Mouse (Mus musculus): ENCODE measurements at regions not wholly inside any gene's neighbourhood (a gene's known extent, or its start where the extent isn't known, plus 50 kb on each side); places are given as distances from the start of the nearest gene placed in this dataset.

DNA sequence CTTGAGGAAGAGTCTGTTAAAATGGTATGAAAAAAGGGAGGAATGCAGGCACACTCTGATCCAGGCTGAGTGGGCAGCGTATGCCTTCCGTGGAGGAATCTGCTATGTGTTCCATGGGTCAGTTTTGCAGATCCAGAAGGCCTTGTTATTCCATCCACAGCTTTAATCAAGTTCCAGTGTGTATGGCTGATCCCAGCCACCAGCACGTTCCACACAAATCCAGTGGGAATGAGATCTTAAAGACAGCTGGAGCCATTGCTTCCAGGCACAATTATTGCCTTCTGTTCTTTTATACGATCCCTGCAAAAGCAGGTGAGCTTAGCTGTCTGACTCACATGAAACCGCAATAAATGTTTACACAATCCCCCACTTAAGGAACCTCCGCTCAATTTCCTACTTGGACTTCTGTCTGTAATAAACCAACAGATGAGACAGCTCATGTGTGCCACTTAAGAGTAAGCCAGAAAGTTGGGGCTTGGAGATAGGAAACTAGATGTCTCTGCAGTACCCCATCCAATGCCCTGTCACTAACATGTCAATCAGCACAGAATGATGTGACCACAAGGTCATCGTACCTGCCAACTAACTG is 653.9 kb downstream of the Fat4 start:
- Histone ChIP-seq H3K9ac (ENCODE audit: low read length) (no peak overlapping the region), H3K4me3 (ENCODE audit: low read length) (no peak overlapping the region), H3K36me3 (ENCODE audit: control insufficient read depth, insufficient read depth) (no peaks in the 10 kb centered on the region), H3K27ac (ENCODE audit: low read length) (no peak overlapping the region), H3K4me2 (ENCODE audit: low read depth, low read length) (no peak overlapping the region), H3K27me3 (ENCODE audit: control insufficient read depth, insufficient read depth, low read length) (no peaks in the 10 kb centered on the region), H3K9me3 (replicated peaks; ENCODE audit: control insufficient read depth, low read length) (no peaks in the 10 kb centered on the region), H3K4me1 (ENCODE audit: control insufficient read depth, insufficient read depth, low read length) (no peaks in the 10 kb centered on the region)
- ATAC-seq (replicated peaks; ENCODE audit: extremely low read depth, insufficient read depth, low FRiP score), result no peak
- 79% methylated on average over 7 of the region's 7 CpGs for WGBS

- Histone ChIP-seq H3K27me3 (ENCODE audit: control insufficient read depth, insufficient read depth, low read length) (no peaks in the 10 kb centered on the region), H3K4me2 (ENCODE audit: low read depth, low read length) (no peak overlapping the region), H3K9ac (ENCODE audit: low read length) (no peak overlapping the region), H3K9me3 (replicated peaks; ENCODE audit: control insufficient read depth, low read length) (no peaks in the 10 kb centered on the region), H3K4me1 (ENCODE audit: control insufficient read depth, insufficient read depth, low read length) (no peaks in the 10 kb centered on the region), H3K36me3 (ENCODE audit: control insufficient read depth, insufficient read depth) (no peaks in the 10 kb centered on the region), H3K4me3 (ENCODE audit: low read length) (no peak overlapping the region), H3K27ac (ENCODE audit: low read length) (no peak overlapping the region)
- ATAC-seq (replicated peaks; ENCODE audit: extremely low read depth, insufficient read depth, low FRiP score), result no peak
- 79% methylated on average over 3 of the region's 3 CpGs for WGBS
Measured at GRCm38 (mm10) chr3:39559460-39560041, 672.8 kb downstream of the Fat4 start.

- WGBS, result 74% methylated on average over 1 of the region's 1 CpGs
Measured at GRCm38 (mm10) chr3:39560951-39561350, 674.2 kb downstream of the Fat4 start.

GRCm38 (mm10) chr3:39571444-39572237 is 684.9 kb downstream of the Fat4 start:
- H3K9me3 ChIP-seq (replicated peaks; ENCODE audit: control insufficient read depth, low read length), result no peaks in the 10 kb centered on the region
- H3K4me2 ChIP-seq (ENCODE audit: low read depth, low read length), result no peak overlapping the region
- no peaks in the 10 kb centered on the region for H3K27me3 ChIP-seq (ENCODE audit: control insufficient read depth, insufficient read depth, low read length)
- WGBS, result 88% methylated on average over 5 of the region's 5 CpGs
- no peak overlapping the region for H3K27ac ChIP-seq (ENCODE audit: low read length)
- no peaks in the 10 kb centered on the region for H3K36me3 ChIP-seq (ENCODE audit: control insufficient read depth, insufficient read depth)
- no peak for ATAC-seq (replicated peaks; ENCODE audit: extremely low read depth, insufficient read depth, low FRiP score)
- no peaks in the 10 kb centered on the region for H3K4me1 ChIP-seq (ENCODE audit: control insufficient read depth, insufficient read depth, low read length)
- H3K4me3 ChIP-seq (ENCODE audit: low read length), result no peak overlapping the region
- H3K9ac ChIP-seq (ENCODE audit: low read length), result no peak overlapping the region

More at GRCm38 (mm10) chr3:39560951-39561350, 674.2 kb downstream of the Fat4 start:
- Histone ChIP-seq H3K9ac (ENCODE audit: low read length) (no peak overlapping the region), H3K4me3 (ENCODE audit: low read length) (no peak overlapping the region), H3K9me3 (replicated peaks; ENCODE audit: control insufficient read depth, low read length) (no peaks in the 10 kb centered on the region), H3K4me1 (ENCODE audit: control insufficient read depth, insufficient read depth, low read length) (no peaks in the 10 kb centered on the region), H3K27ac (ENCODE audit: low read length) (no peak overlapping the region), H3K4me2 (ENCODE audit: low read depth, low read length) (no peak overlapping the region), H3K36me3 (ENCODE audit: control insufficient read depth, insufficient read depth) (no peaks in the 10 kb centered on the region), H3K27me3 (ENCODE audit: control insufficient read depth, insufficient read depth, low read length) (no peaks in the 10 kb centered on the region)
- no peak for ATAC-seq (replicated peaks; ENCODE audit: extremely low read depth, insufficient read depth, low FRiP score)

DNA sequence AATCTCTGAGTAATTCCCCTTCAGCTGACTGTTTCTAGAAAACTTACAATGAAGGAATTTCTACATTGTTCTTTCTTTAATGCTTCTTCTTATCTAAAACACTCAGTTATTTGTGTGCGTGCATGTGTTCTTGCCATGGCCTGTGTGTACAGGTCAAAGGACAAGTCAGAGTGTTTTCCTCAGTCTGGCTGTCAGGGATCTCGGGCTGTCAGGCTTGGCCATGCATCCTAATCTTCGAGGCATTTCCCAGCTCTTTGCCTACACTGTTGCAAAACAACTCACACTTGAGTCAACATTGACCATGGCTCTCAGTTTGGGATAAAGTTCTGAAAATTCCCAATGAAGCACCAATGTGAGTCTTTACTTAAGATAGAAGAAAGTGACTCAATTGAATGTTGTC is 688.5 kb downstream of the Fat4 start:
- Histone ChIP-seq H3K4me2 (ENCODE audit: low read depth, low read length) (no peak overlapping the region), H3K27ac (ENCODE audit: low read length) (no peak overlapping the region), H3K4me3 (ENCODE audit: low read length) (no peak overlapping the region), H3K36me3 (ENCODE audit: control insufficient read depth, insufficient read depth) (no peaks in the 10 kb centered on the region), H3K9ac (ENCODE audit: low read length) (no peak overlapping the region), H3K9me3 (replicated peaks; ENCODE audit: control insufficient read depth, low read length) (no peaks in the 10 kb centered on the region), H3K4me1 (ENCODE audit: control insufficient read depth, insufficient read depth, low read length) (no peaks in the 10 kb centered on the region), H3K27me3 (ENCODE audit: control insufficient read depth, insufficient read depth, low read length) (no peaks in the 10 kb centered on the region)
- WGBS, result 58% methylated on average over 3 of the region's 3 CpGs
- no peak for ATAC-seq (replicated peaks; ENCODE audit: extremely low read depth, insufficient read depth, low FRiP score)

- H3K4me1 ChIP-seq (ENCODE audit: control insufficient read depth, insufficient read depth, low read length), result no peaks in the 10 kb centered on the region
- H3K36me3 ChIP-seq (ENCODE audit: control insufficient read depth, insufficient read depth), result no peaks in the 10 kb centered on the region
- no peak overlapping the region for H3K9ac ChIP-seq (ENCODE audit: low read length)
- no peak overlapping the region for H3K4me2 ChIP-seq (ENCODE audit: low read depth, low read length)
- WGBS, result 64% methylated on average over 2 of the region's 2 CpGs
- no peak overlapping the region for H3K4me3 ChIP-seq (ENCODE audit: low read length)
- ATAC-seq (replicated peaks; ENCODE audit: extremely low read depth, insufficient read depth, low FRiP score), result no peak
- H3K27ac ChIP-seq (ENCODE audit: low read length), result no peak overlapping the region
- H3K27me3 ChIP-seq (ENCODE audit: control insufficient read depth, insufficient read depth, low read length), result no peaks in the 10 kb centered on the region
- no peaks in the 10 kb centered on the region for H3K9me3 ChIP-seq (replicated peaks; ENCODE audit: control insufficient read depth, low read length)
Measured at GRCm38 (mm10) chr3:39591312-39591711, 704.6 kb downstream of the Fat4 start.

DNA sequence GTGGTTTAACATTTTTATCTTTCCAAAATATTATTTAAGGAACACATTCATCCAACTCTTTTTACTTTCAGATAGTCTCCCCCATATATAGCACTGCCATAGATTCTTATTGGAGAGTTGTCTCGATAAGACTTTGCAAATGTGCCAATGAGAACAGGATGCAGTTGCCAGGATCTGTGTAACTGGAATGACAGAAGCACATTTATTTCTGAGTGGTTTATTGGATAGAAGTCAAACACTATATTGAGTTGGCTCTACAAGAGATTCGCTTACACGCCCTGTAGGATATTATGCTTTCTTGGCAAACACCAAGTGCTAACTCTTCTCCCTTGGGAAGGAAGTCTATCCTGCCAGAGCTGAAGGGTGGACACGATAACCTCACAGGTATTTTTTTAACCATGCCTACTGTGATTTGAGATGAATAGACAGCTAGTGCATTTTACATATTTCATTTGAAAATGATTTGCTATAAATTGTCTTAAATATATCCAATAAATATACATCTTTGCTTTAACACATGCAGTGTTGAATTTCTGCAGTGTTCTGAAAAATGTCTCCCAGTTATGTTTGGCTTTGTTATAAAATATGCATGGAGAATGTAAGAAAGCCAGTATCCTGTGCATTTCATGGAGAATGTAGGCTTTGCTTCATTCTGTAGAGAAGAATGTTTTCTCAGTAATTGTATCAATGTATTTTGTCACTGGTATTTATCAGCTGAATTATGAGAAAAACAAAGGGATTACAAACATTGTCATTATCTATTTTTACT is 705.8 kb downstream of the Fat4 start:
- H3K9me3 ChIP-seq (replicated peaks; ENCODE audit: control insufficient read depth, low read length), result no peaks in the 10 kb centered on the region
- H3K4me3 ChIP-seq (ENCODE audit: low read length), result no peak overlapping the region
- WGBS, result 62% methylated on average over 4 of the region's 4 CpGs
- no peak overlapping the region for H3K9ac ChIP-seq (ENCODE audit: low read length)
- H3K36me3 ChIP-seq (ENCODE audit: control insufficient read depth, insufficient read depth), result no peaks in the 10 kb centered on the region
- H3K4me2 ChIP-seq (ENCODE audit: low read depth, low read length), result no peak overlapping the region
- H3K27ac ChIP-seq (ENCODE audit: low read length), result no peak overlapping the region
- no peaks in the 10 kb centered on the region for H3K27me3 ChIP-seq (ENCODE audit: control insufficient read depth, insufficient read depth, low read length)
- H3K4me1 ChIP-seq (ENCODE audit: control insufficient read depth, insufficient read depth, low read length), result no peaks in the 10 kb centered on the region
- no peak for ATAC-seq (replicated peaks; ENCODE audit: extremely low read depth, insufficient read depth, low FRiP score)

DNA sequence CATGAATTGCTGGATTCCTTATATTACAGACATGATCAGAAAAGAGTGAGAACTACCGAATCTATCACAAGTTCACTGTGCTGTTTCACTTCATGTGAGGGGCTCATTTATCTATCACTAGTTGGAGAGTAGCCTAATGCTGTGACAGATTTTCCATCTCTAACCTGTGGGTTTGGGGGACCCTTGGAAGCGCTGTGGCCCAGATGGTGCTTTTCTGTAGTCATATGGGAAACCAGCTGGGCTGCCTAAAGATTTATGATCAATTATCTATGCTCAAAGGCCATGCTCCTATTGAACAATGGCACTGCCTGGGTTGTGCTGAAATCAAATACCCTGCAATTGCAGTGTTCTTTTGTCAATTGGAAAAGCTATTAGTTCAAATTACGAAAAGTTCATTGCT is 723.2 kb downstream of the Fat4 start:
- no peaks in the 10 kb centered on the region for H3K9me3 ChIP-seq (replicated peaks; ENCODE audit: control insufficient read depth, low read length)
- H3K9ac ChIP-seq (ENCODE audit: low read length), result no peak overlapping the region
- H3K36me3 ChIP-seq (ENCODE audit: control insufficient read depth, insufficient read depth), result no peaks in the 10 kb centered on the region
- H3K27me3 ChIP-seq (ENCODE audit: control insufficient read depth, insufficient read depth, low read length), result no peaks in the 10 kb centered on the region
- H3K27ac ChIP-seq (ENCODE audit: low read length), result no peak overlapping the region
- H3K4me2 ChIP-seq (ENCODE audit: low read depth, low read length), result no peak overlapping the region
- no peak for ATAC-seq (replicated peaks; ENCODE audit: extremely low read depth, insufficient read depth, low FRiP score)
- no peak overlapping the region for H3K4me3 ChIP-seq (ENCODE audit: low read length)
- 74% methylated on average over 3 of the region's 3 CpGs for WGBS
- H3K4me1 ChIP-seq (ENCODE audit: control insufficient read depth, insufficient read depth, low read length), result no peaks in the 10 kb centered on the region

DNA sequence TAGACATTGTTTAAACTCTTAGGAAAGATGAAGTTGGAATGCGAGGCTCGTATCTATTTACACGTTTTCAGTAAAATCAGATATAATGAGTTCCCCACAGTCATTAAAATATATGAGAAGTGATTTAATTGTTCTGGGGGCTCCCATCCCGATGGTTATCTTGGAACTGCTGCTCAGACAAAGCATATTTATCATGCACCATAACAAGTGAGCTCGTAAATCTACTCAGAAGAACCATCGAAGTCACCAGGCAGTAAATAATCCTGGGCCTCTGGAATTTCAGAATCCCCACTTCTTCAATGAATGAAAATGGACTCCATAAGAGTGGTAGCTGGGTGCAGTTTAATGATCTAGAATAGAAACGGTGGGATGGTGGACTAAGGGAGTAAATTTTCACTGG is 725.7 kb downstream of the Fat4 start:
- no peak overlapping the region for H3K4me3 ChIP-seq (ENCODE audit: low read length)
- no peak overlapping the region for H3K4me2 ChIP-seq (ENCODE audit: low read depth, low read length)
- ATAC-seq (replicated peaks; ENCODE audit: extremely low read depth, insufficient read depth, low FRiP score), result no peak
- no peak overlapping the region for H3K9ac ChIP-seq (ENCODE audit: low read length)
- 72% methylated on average over 7 of the region's 7 CpGs for WGBS
- no peaks in the 10 kb centered on the region for H3K36me3 ChIP-seq (ENCODE audit: control insufficient read depth, insufficient read depth)
- no peaks in the 10 kb centered on the region for H3K4me1 ChIP-seq (ENCODE audit: control insufficient read depth, insufficient read depth, low read length)
- no peak overlapping the region for H3K27ac ChIP-seq (ENCODE audit: low read length)
- no peaks in the 10 kb centered on the region for H3K9me3 ChIP-seq (replicated peaks; ENCODE audit: control insufficient read depth, low read length)
- H3K27me3 ChIP-seq (ENCODE audit: control insufficient read depth, insufficient read depth, low read length), result no peaks in the 10 kb centered on the region
